Mouse (Mus musculus) bone marrow macrophage, adult 2 months (primary cell): ENCODE measurements around the gene Asb2.

ENCODE experiments used
- CTCF ChIP-seq: IDR thresholded peaks from 2 replicates; pipeline ENCODE4 v1.5.1; 2012; ENCODE audit warnings: low read depth, mild to moderate bottlenecking, low read length, moderate library complexity
- POLR2A ChIP-seq: IDR thresholded peaks from 2 replicates; pipeline ENCODE4 v1.6.1; 2012; ENCODE audit warnings: mild to moderate bottlenecking, low read depth, low read length, borderline replicate concordance

GRCm38 (mm10) chr12:103346945-103347344, 8.9 kb downstream of the Asb2 start:
- TF ChIP-seq POLR2A (no peak), CTCF (no peak)
